Mouse (Mus musculus) neural tube, postnatal 0 days (tissue): ENCODE measurements around the gene Nceh1. TPM values are rescaled to one million over a fixed set of nuclear protein-coding genes. Genes with fewer than 3 reads are reported as not detected.

Source experiments
- polyA plus RNA-seq: library from polyadenylated mRNA; unstranded; fragments of >200 nt; fragmentation: Nextera tagmentation; extraction: Ambion mirVana; gene quantifications from 2 replicates; pipeline ENCODE4 v1.2.1, GENCODE M21; 2015

Nceh1 gene
- polyA plus RNA-seq, result 37.7 and 42.9 TPM in 2 replicates

GRCm38 (mm10) chr3:27182733-27183600, at the start of gene Nceh1:
Nceh1 (plus strand) TSS chr3:27182965.

DNA sequence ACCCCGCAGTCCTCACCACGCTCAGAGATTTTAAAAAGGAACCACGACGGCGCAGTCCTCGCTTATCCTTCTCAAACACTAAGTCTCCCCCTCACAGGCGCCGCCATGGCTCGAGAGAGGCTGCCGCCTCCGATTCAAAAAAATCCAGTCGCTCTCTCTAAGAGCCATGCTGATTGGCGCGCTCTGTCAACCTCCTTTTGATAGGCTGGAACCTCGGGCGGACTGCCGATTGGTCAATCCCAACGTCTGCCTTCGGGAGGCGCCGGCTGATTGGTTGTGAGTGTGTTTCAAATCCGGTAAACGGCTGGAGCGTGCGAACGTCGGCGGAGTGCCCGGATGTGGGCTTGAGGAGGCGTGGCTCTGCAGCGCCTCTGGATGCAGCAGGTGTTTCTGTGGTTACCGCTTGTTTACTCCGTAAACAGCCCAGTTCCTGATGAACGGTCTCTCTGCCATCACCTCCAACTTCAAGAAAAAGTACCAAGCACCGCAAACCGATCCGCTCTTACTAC, 29.0 kb upstream of the Nceh1 start, which contains the start of gene Ect2:
Gene Ect2 (minus strand): TSS at position 178 of the 509 bp plus-strand sequence.

DNA sequence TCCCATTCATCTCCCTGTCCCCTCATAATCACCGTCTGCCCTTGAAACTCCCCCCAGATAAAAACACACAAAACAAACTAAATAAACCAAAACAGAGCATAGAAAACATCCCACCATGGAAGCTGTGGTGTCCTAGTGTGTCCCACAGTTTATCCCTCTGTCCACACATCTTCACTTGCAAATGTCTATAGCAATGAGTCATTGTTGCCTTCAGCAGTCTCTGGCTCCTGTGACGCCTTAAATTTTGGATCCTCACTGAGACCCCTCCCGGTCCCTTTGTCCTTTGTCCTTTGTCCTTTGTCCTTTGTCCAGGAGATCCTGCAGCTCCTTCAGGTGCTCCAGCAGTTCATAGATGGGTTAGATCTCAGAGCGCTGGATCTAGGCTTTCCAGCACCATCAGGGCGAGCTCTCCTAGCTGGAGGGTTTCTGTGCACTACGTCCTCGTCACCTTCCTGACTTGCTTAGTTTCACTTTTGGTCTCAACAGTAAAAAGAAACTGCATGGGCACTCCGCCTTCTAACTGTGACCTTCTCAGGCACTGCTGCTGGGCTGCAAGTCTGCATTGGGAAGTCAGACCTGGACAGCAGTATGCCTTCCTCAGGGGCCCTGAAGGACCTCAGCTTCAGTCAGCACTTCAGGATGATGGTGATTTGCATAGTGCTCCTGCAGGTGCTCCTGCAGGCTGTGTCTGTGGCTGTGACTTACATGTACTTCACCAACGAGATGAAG, 134.0 kb downstream of the Nceh1 start, which contains the start of gene Tnfsf10:
Gene Tnfsf10 (plus strand): TSS at position 470 of the 729 bp plus-strand sequence.

Other genes with a start within 250 kb of the Nceh1 start
- 3.0 and 3.5 TPM in 2 replicates for gene Ect2, start 29.1 kb upstream of the Nceh1 start, polyA plus RNA-seq
- 0.32 TPM in 2 replicates for gene Tnfsf10, start 134.1 kb downstream of the Nceh1 start, polyA plus RNA-seq
- 1.4 and 1.6 TPM in 2 replicates for gene Ghsr, start 188.4 kb downstream of the Nceh1 start, polyA plus RNA-seq